Mouse (Mus musculus) embryonic facial prominence, embryonic 12.5 days (tissue): ENCODE measurements around the gene Ndnf. TPM values are rescaled to one million over a fixed set of nuclear protein-coding genes. Genes with fewer than 3 reads are reported as not detected.

Experiments used
- ATAC-seq: fragments of 200-750 bp; cut with Nextera tagmentation; 2 replicates; pipeline ENCODE4 v1.8.0; 2017; ENCODE audit not compliant: insufficient number of reproducible peaks, insufficient read depth, low FRiP score, low TSS enrichment
- H3K27ac ChIP-seq: fragments of 300-500 bp; sonication (generic); 2 replicates; pipeline ENCODE4 v1.5.1; 2016; ENCODE audit warnings: mild to moderate bottlenecking
- H3K27me3 ChIP-seq: fragments of 300-500 bp; sonication (generic); 2 replicates; pipeline ENCODE4 v1.6.1; 2016; ENCODE audit warnings: mild to moderate bottlenecking, moderate library complexity
- H3K36me3 ChIP-seq: fragments of 300-500 bp; sonication (generic); 2 replicates; pipeline ENCODE4 v1.6.1; 2016; ENCODE audit warnings: mild to moderate bottlenecking
- H3K4me1 ChIP-seq: fragments of 300-500 bp; sonication (generic); 2 replicates; pipeline ENCODE4 v1.6.1; 2016
- H3K4me2 ChIP-seq: fragments of 300-500 bp; sonication (generic); replicated peaks from 2 replicates; pipeline ENCODE4 v1.6.1; 2016; ENCODE audit warnings: mild to moderate bottlenecking, moderate library complexity
- H3K4me3 ChIP-seq: fragments of 300-500 bp; sonication (generic); 2 replicates; pipeline ENCODE4 v1.5.1; 2016; ENCODE audit warnings: mild to moderate bottlenecking
- H3K9ac ChIP-seq: fragments of 300-500 bp; sonication (generic); 2 replicates; pipeline ENCODE4 v1.6.1; 2016; ENCODE audit warnings: mild to moderate bottlenecking, moderate library complexity
- H3K9me3 ChIP-seq: fragments of 300-500 bp; sonication (generic); 2 replicates; pipeline ENCODE4 v1.6.1; 2016; ENCODE audit warnings: mild to moderate bottlenecking, moderate library complexity
- WGBS: fragments of 180-500 bp; shearing (Covaris S2); methylation state at CpG from one replicate; pipeline ENCODE4 v1.1.7; 2016; 5-methylcytosine and 5-hydroxymethylcytosine counted together
- polyA plus RNA-seq: library from polyadenylated mRNA; unstranded; fragments of >200 nt; fragmentation: Nextera tagmentation; extraction: Ambion mirVana; gene quantifications from 2 replicates; pipeline ENCODE4 v1.2.1, GENCODE M21; 2016

Gene Ndnf
- polyA plus RNA-seq = 12.0 and 13.4 TPM in 2 replicates

GRCm38 (mm10) chr6:65671451-65671850 lies at the start of gene Ndnf:
TSS of gene Ndnf (plus strand) at chr6:65671590.
- no peaks in the 10 kb centered on the region for H3K9me3 ChIP-seq
- peak; percentile 90 for ATAC-seq
- no peaks in the 10 kb centered on the region for H3K36me3 ChIP-seq
- H3K4me3 ChIP-seq = peak within 1 kb of the TSS; percentile 69
- peak within 1 kb of the TSS; percentile 78 for H3K9ac ChIP-seq
- H3K4me2 ChIP-seq = peak within 1 kb of the TSS; percentile 89
- H3K4me1 ChIP-seq = peaks cover 7% of the 10 kb centered on the region; the same call in 1 of the 2 replicates
- H3K27ac ChIP-seq = peak within 1 kb of the TSS; percentile 72
- H3K27me3 ChIP-seq = no peaks in the 10 kb centered on the region
- under 1% methylated on average over 30 of the region's 45 CpGs for WGBS

GRCm38 (mm10) chr6:65623016-65623715 lies 48.2 kb upstream of the Ndnf start:
- Histone ChIP-seq H3K4me1 (no peaks in the 10 kb centered on the region), H3K9ac (no peak overlapping the region), H3K27ac (no peak overlapping the region), H3K36me3 (no peaks in the 10 kb centered on the region), H3K4me3 (no peak overlapping the region), H3K27me3 (no peaks in the 10 kb centered on the region), H3K4me2 (no peak overlapping the region), H3K9me3 (no peaks in the 10 kb centered on the region)
- ATAC-seq = no peak
- WGBS = 74% methylated on average over 3 of the region's 3 CpGs

GRCm38 (mm10) chr6:65630578-65630977 lies 40.8 kb upstream of the Ndnf start:
- Histone ChIP-seq H3K9me3 (no peaks in the 10 kb centered on the region), H3K4me2 (no peak overlapping the region), H3K27ac (no peak overlapping the region), H3K9ac (no peak overlapping the region), H3K27me3 (no peaks in the 10 kb centered on the region), H3K36me3 (no peaks in the 10 kb centered on the region), H3K4me1 (no peaks in the 10 kb centered on the region), H3K4me3 (no peak overlapping the region)
- no peak for ATAC-seq
- WGBS = 85% methylated on average over 2 of the region's 2 CpGs

GRCm38 (mm10) chr6:65632184-65632583 lies 39.2 kb upstream of the Ndnf start:
- 74% methylated on average over 5 of the region's 5 CpGs for WGBS
- no peaks in the 10 kb centered on the region for H3K27me3 ChIP-seq
- H3K9ac ChIP-seq = no peak overlapping the region

GRCm38 (mm10) chr6:65642431-65642830 lies 29.0 kb upstream of the Ndnf start:
- no peak overlapping the region for H3K4me3 ChIP-seq
- H3K27me3 ChIP-seq = no peaks in the 10 kb centered on the region
- H3K4me2 ChIP-seq = no peak overlapping the region
- H3K9ac ChIP-seq = no peak overlapping the region
- H3K27ac ChIP-seq = no peak overlapping the region
- ATAC-seq = no peak
- no peaks in the 10 kb centered on the region for H3K4me1 ChIP-seq
- H3K9me3 ChIP-seq = no peaks in the 10 kb centered on the region
- no peaks in the 10 kb centered on the region for H3K36me3 ChIP-seq

More at GRCm38 (mm10) chr6:65632184-65632583, 39.2 kb upstream of the Ndnf start:
- H3K36me3 ChIP-seq = no peaks in the 10 kb centered on the region
- H3K4me1 ChIP-seq = no peaks in the 10 kb centered on the region
- no peak for ATAC-seq
- no peaks in the 10 kb centered on the region for H3K9me3 ChIP-seq
- no peak overlapping the region for H3K4me3 ChIP-seq
- no peak overlapping the region for H3K4me2 ChIP-seq
- H3K27ac ChIP-seq = no peak overlapping the region

GRCm38 (mm10) chr6:65644110-65644509 lies 27.3 kb upstream of the Ndnf start:
- H3K4me2 ChIP-seq = no peak overlapping the region
- 51% methylated on average over 4 of the region's 4 CpGs for WGBS
- H3K27me3 ChIP-seq = no peaks in the 10 kb centered on the region
- H3K9ac ChIP-seq = no peak overlapping the region
- no peak overlapping the region for H3K4me3 ChIP-seq
- no peaks in the 10 kb centered on the region for H3K4me1 ChIP-seq
- no peak for ATAC-seq
- no peaks in the 10 kb centered on the region for H3K9me3 ChIP-seq
- H3K36me3 ChIP-seq = no peaks in the 10 kb centered on the region
- H3K27ac ChIP-seq = no peak overlapping the region

GRCm38 (mm10) chr6:65646408-65646807 lies 25.0 kb upstream of the Ndnf start:
- H3K9ac ChIP-seq = no peak overlapping the region
- WGBS = 78% methylated on average over 3 of the region's 3 CpGs
- no peaks in the 10 kb centered on the region for H3K27me3 ChIP-seq
- no peaks in the 10 kb centered on the region for H3K36me3 ChIP-seq
- no peak for ATAC-seq
- H3K9me3 ChIP-seq = no peaks in the 10 kb centered on the region
- H3K4me1 ChIP-seq = no peaks in the 10 kb centered on the region
- H3K4me3 ChIP-seq = no peak overlapping the region
- H3K4me2 ChIP-seq = no peak overlapping the region
- no peak overlapping the region for H3K27ac ChIP-seq

- Histone ChIP-seq H3K9ac (no peak overlapping the region), H3K27ac (no peak overlapping the region), H3K27me3 (no peaks in the 10 kb centered on the region), H3K9me3 (no peaks in the 10 kb centered on the region), H3K4me2 (no peak overlapping the region), H3K4me3 (no peak overlapping the region), H3K4me1 (no peaks in the 10 kb centered on the region), H3K36me3 (no peaks in the 10 kb centered on the region)
- no peak for ATAC-seq
- 81% methylated on average over 6 of the region's 6 CpGs for WGBS
Observed at GRCm38 (mm10) chr6:65647731-65648130, 23.7 kb upstream of the Ndnf start.

- no peak for ATAC-seq
- 30% methylated on average over 4 of the region's 4 CpGs for WGBS
Observed at GRCm38 (mm10) chr6:65651376-65651775, 20.0 kb upstream of the Ndnf start.

GRCm38 (mm10) chr6:65661272-65661671 lies 10.1 kb upstream of the Ndnf start:
- no peak overlapping the region for H3K27ac ChIP-seq
- no peaks in the 10 kb centered on the region for H3K9me3 ChIP-seq
- no peak overlapping the region for H3K4me2 ChIP-seq
- no peaks in the 10 kb centered on the region for H3K27me3 ChIP-seq
- H3K4me3 ChIP-seq = no peak overlapping the region
- ATAC-seq = no peak
- no peak overlapping the region for H3K9ac ChIP-seq
- no peaks in the 10 kb centered on the region for H3K4me1 ChIP-seq
- H3K36me3 ChIP-seq = no peaks in the 10 kb centered on the region
- 68% methylated on average over 4 of the region's 4 CpGs for whole genome bisulfite sequencing

More at GRCm38 (mm10) chr6:65651376-65651775, 20.0 kb upstream of the Ndnf start:
- H3K9me3 ChIP-seq = no peaks in the 10 kb centered on the region
- H3K27me3 ChIP-seq = no peaks in the 10 kb centered on the region
- H3K27ac ChIP-seq = no peak overlapping the region
- no peak overlapping the region for H3K4me2 ChIP-seq
- H3K36me3 ChIP-seq = no peaks in the 10 kb centered on the region
- H3K4me1 ChIP-seq = no peaks in the 10 kb centered on the region
- H3K4me3 ChIP-seq = no peak overlapping the region
- H3K9ac ChIP-seq = no peak overlapping the region

GRCm38 (mm10) chr6:65662050-65662449 lies 9.3 kb upstream of the Ndnf start:
- no peaks in the 10 kb centered on the region for H3K36me3 ChIP-seq
- no peaks in the 10 kb centered on the region for H3K9me3 ChIP-seq
- no peak overlapping the region for H3K4me2 ChIP-seq
- ATAC-seq = no peak
- no peak overlapping the region for H3K9ac ChIP-seq
- H3K4me1 ChIP-seq = no peaks in the 10 kb centered on the region
- no peak overlapping the region for H3K4me3 ChIP-seq
- 48% methylated on average over 2 of the region's 2 CpGs for WGBS
- no peak overlapping the region for H3K27ac ChIP-seq
- no peaks in the 10 kb centered on the region for H3K27me3 ChIP-seq

- 74% methylated on average over 6 of the region's 6 CpGs for WGBS
- Histone ChIP-seq H3K9me3 (no peaks in the 10 kb centered on the region), H3K9ac (no peak overlapping the region), H3K36me3 (no peaks in the 10 kb centered on the region), H3K4me3 (no peak overlapping the region), H3K4me2 (no peak overlapping the region), H3K27ac (no peak overlapping the region), H3K27me3 (no peaks in the 10 kb centered on the region), H3K4me1 (no peaks in the 10 kb centered on the region)
- ATAC-seq = no peak
Observed at GRCm38 (mm10) chr6:65663990-65664389, 7.4 kb upstream of the Ndnf start.
